Mouse (Mus musculus): ENCODE results near the gene Myh14. TPM values are rescaled to one million over a fixed set of nuclear protein-coding genes. Genes with fewer than 3 reads are reported as not detected.

Gene Myh14
- polyA plus RNA-seq, 1 experiment: 0.01 TPM

- TF ChIP-seq USF1 (IDR thresholded peaks at IDR 0.05; ENCODE audit: low read depth) (no peak), MYOD1 (IDR thresholded peaks at IDR 0.05; ENCODE audit: control insufficient read depth, insufficient read length, low read depth) (no peak), FOSL1 (IDR thresholded peaks at IDR 0.05; ENCODE audit: insufficient read depth, low read length, poor library complexity, severe bottlenecking) (no peak), MYOG (IDR thresholded peaks at IDR 0.05; ENCODE audit: control insufficient read depth, extremely low read depth, insufficient read length) (no peak), CEBPB (IDR thresholded peaks at IDR 0.05; ENCODE audit: low read depth) (no peak), CTCF (IDR thresholded peaks at IDR 0.05; ENCODE audit: control insufficient read depth, insufficient read depth, insufficient read length) (no peak), MAX (IDR thresholded peaks at IDR 0.05) (no peak)
- no peaks in the 10 kb centered on the region for H3K79me2 ChIP-seq (ENCODE audit: control insufficient read depth, insufficient read depth)
- H3ac ChIP-seq (ENCODE audit: control insufficient read depth, insufficient read length, low read depth): no peak overlapping the region
- H3K79me3 ChIP-seq (ENCODE audit: low read depth): no peaks in the 10 kb centered on the region
- H3K36me3 ChIP-seq (ENCODE audit: control insufficient read depth, insufficient read depth): no peaks in the 10 kb centered on the region
- H3K4me3 ChIP-seq (ENCODE audit: insufficient read depth, poor library complexity, severe bottlenecking): no peak overlapping the region
- peaks cover 47% of the 10 kb centered on the region for H3K27me3 ChIP-seq (ENCODE audit: control insufficient read depth, insufficient read depth, insufficient read length)
Observed at GRCm38 (mm10) chr7:44583146-44583545, 87.5 kb downstream of the Myh14 start.

- H3K36me3 ChIP-seq (ENCODE audit: control insufficient read depth, insufficient read depth): no peaks in the 10 kb centered on the region
- no peak overlapping the region for H3ac ChIP-seq (ENCODE audit: control insufficient read depth, insufficient read length, low read depth)
- H3K27me3 ChIP-seq (ENCODE audit: control insufficient read depth, insufficient read depth, insufficient read length): peaks cover 43% of the 10 kb centered on the region
- no peaks in the 10 kb centered on the region for H3K79me2 ChIP-seq (ENCODE audit: control insufficient read depth, insufficient read depth)
- TF ChIP-seq CTCF (IDR thresholded peaks at IDR 0.05; ENCODE audit: control insufficient read depth, insufficient read depth, insufficient read length): no peak
- no peak for TF ChIP-seq CEBPB (IDR thresholded peaks at IDR 0.05; ENCODE audit: low read depth)
- TF ChIP-seq FOSL1 (IDR thresholded peaks at IDR 0.05; ENCODE audit: insufficient read depth, low read length, poor library complexity, severe bottlenecking): no peak
- no peaks in the 10 kb centered on the region for H3K79me3 ChIP-seq (ENCODE audit: low read depth)
- H3K4me3 ChIP-seq (ENCODE audit: insufficient read depth, poor library complexity, severe bottlenecking): no peak overlapping the region
Observed at GRCm38 (mm10) chr7:44582709-44583108, 87.9 kb downstream of the Myh14 start.

GRCm38 (mm10) chr7:44581637-44582036, 89.0 kb downstream of the Myh14 start:
- H3K79me2 ChIP-seq (ENCODE audit: control insufficient read depth, insufficient read depth): no peaks in the 10 kb centered on the region
- H3K4me3 ChIP-seq (ENCODE audit: insufficient read depth, poor library complexity, severe bottlenecking): no peak overlapping the region
- no peaks in the 10 kb centered on the region for H3K79me3 ChIP-seq (ENCODE audit: low read depth)
- no peak overlapping the region for H3ac ChIP-seq (ENCODE audit: control insufficient read depth, insufficient read length, low read depth)
- H3K36me3 ChIP-seq (ENCODE audit: control insufficient read depth, insufficient read depth): no peaks in the 10 kb centered on the region
- no peak for TF ChIP-seq MAX (IDR thresholded peaks at IDR 0.05)
- peaks cover 32% of the 10 kb centered on the region for H3K27me3 ChIP-seq (ENCODE audit: control insufficient read depth, insufficient read depth, insufficient read length)

GRCm38 (mm10) chr7:44576333-44576844, 94.3 kb downstream of the Myh14 start:
- TF ChIP-seq CEBPB (IDR thresholded peaks at IDR 0.05; ENCODE audit: low read depth) (no peak), CTCF (IDR thresholded peaks at IDR 0.05; ENCODE audit: control insufficient read depth, insufficient read depth, insufficient read length) (no peak), MAX (IDR thresholded peaks at IDR 0.05) (no peak), MYOG (IDR thresholded peaks at IDR 0.05; ENCODE audit: control insufficient read depth, extremely low read depth, insufficient read length) (no peak), USF1 (IDR thresholded peaks at IDR 0.05; ENCODE audit: low read depth) (no peak)
- peaks cover 11% of the 10 kb centered on the region for H3K27me3 ChIP-seq (ENCODE audit: control insufficient read depth, insufficient read depth, insufficient read length)
- no peaks in the 10 kb centered on the region for H3K36me3 ChIP-seq (ENCODE audit: control insufficient read depth, insufficient read depth)
- H3ac ChIP-seq (ENCODE audit: control insufficient read depth, insufficient read length, low read depth): no peak overlapping the region
- no peak overlapping the region for H3K4me3 ChIP-seq (ENCODE audit: insufficient read depth, poor library complexity, severe bottlenecking)
- no peaks in the 10 kb centered on the region for H3K79me2 ChIP-seq (ENCODE audit: control insufficient read depth, insufficient read depth)
- no peaks in the 10 kb centered on the region for H3K79me3 ChIP-seq (ENCODE audit: low read depth)

GRCm38 (mm10) chr7:44572956-44573484, 97.6 kb downstream of the Myh14 start:
- Histone ChIP-seq H3K79me2 (ENCODE audit: control insufficient read depth, insufficient read depth) (no peaks in the 10 kb centered on the region), H3ac (ENCODE audit: control insufficient read depth, insufficient read length, low read depth) (no peak overlapping the region), H3K4me3 (ENCODE audit: insufficient read depth, poor library complexity, severe bottlenecking) (no peak overlapping the region), H3K36me3 (ENCODE audit: control insufficient read depth, insufficient read depth) (no peaks in the 10 kb centered on the region), H3K79me3 (ENCODE audit: low read depth) (no peaks in the 10 kb centered on the region), H3K27me3 (ENCODE audit: control insufficient read depth, insufficient read depth, insufficient read length) (peaks cover 14% of the 10 kb centered on the region)
- TF ChIP-seq CEBPB (IDR thresholded peaks at IDR 0.05; ENCODE audit: low read depth): no peak
- no peak for TF ChIP-seq CTCF (IDR thresholded peaks at IDR 0.05; ENCODE audit: control insufficient read depth, insufficient read depth, insufficient read length)
- no peak for TF ChIP-seq FOSL1 (IDR thresholded peaks at IDR 0.05; ENCODE audit: insufficient read depth, low read length, poor library complexity, severe bottlenecking)

DNA sequence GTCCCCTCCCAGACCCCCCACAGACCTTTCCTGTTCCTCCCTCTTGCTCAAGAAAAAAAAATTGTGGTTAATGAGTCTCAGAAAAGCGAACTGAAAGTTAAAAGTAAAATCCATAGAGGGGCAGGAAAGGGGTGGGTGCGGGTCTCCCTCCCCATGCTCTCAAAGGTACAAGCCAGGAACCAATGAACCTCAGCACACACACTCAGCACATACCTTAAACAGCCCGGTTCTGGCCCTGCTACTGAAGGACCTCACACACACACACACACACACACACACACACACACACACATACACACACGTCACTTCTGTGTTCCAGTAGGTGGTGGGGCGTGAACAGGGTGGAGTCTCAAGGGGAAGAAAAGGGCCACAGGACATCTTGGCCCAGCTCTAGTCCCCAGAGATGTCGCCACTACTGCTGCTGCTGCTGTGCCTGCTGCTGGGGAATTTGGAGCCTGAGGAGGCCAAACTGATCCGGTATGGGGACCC, 98.4 kb downstream of the Myh14 start, which contains the start of gene Napsa:
TSS of gene Napsa (plus strand) at position 168 of the 489 bp plus-strand sequence.
- TF ChIP-seq USF1 (IDR thresholded peaks at IDR 0.05; ENCODE audit: low read depth) (no peak), MYOG (IDR thresholded peaks at IDR 0.05; ENCODE audit: control insufficient read depth, extremely low read depth, insufficient read length) (no peak)
- peaks cover 14% of the 10 kb centered on the region for H3K27me3 ChIP-seq (ENCODE audit: control insufficient read depth, insufficient read depth, insufficient read length)
- H3ac ChIP-seq (ENCODE audit: control insufficient read depth, insufficient read length, low read depth): no peak within 1 kb of the TSS
- no peaks in the 10 kb centered on the region for H3K79me3 ChIP-seq (ENCODE audit: low read depth)
- no peaks in the 10 kb centered on the region for H3K79me2 ChIP-seq (ENCODE audit: control insufficient read depth, insufficient read depth)
- no peak within 1 kb of the TSS for H3K4me3 ChIP-seq (ENCODE audit: insufficient read depth, poor library complexity, severe bottlenecking)
- no peaks in the 10 kb centered on the region for H3K36me3 ChIP-seq (ENCODE audit: control insufficient read depth, insufficient read depth)

Measured in C2C12 (cell line).